Mouse (Mus musculus) heart, adult 2 months (tissue): ENCODE measurements around the gene Ccl17. TPM values are rescaled to one million over a fixed set of nuclear protein-coding genes. Genes with fewer than 3 reads are reported as not detected.
A peak's percentile ranks its signal among the peaks of the same experiment; 100 is the strongest.

Experiments used
- DNase-seq, 2 experiments: peaks; one replicate each; pipeline ENCODE4 v3.0.0; 2021
- H3K27ac ChIP-seq: fragments of 200-600 bp; 2 replicates; pipeline ENCODE4 v1.8.1; 2022
- H3K27me3 ChIP-seq: fragments of 200-500 bp; 2 replicates; pipeline ENCODE4 v1.6.1; 2012; ENCODE audit warnings: mild to moderate bottlenecking, low read length, inconsistent platforms, mixed read lengths; ENCODE audit not compliant: control insufficient read depth, insufficient read depth
- H3K36me3 ChIP-seq: fragments of 200-500 bp; 2 replicates; pipeline ENCODE4 v1.6.1; 2012; ENCODE audit warnings: low read length, inconsistent platforms; ENCODE audit not compliant: control insufficient read depth, insufficient read depth
- H3K4me1 ChIP-seq: fragments of 200-500 bp; 2 replicates; pipeline ENCODE4 v1.6.1; 2011; ENCODE audit warnings: low read length; ENCODE audit not compliant: control insufficient read depth, insufficient read depth
- H3K4me3 ChIP-seq: fragments of 200-600 bp; 2 replicates; pipeline ENCODE4 v1.8.1; 2022
- H3K79me2 ChIP-seq: fragments of 200-500 bp; replicated peaks from 2 replicates; pipeline ENCODE4 v1.6.1; 2012; ENCODE audit warnings: mild to moderate bottlenecking, inconsistent platforms, low read length, moderate library complexity, mixed read lengths; ENCODE audit not compliant: control insufficient read depth, insufficient read depth
- H3K9ac ChIP-seq: fragments of 200-500 bp; 2 replicates; pipeline ENCODE4 v1.6.1; 2012; ENCODE audit warnings: low read depth, mild to moderate bottlenecking, control low read depth, inconsistent platforms, low read length, mixed read lengths
- CTCF ChIP-seq: fragments of 200-600 bp; IDR thresholded peaks from 2 replicates; pipeline ENCODE4 v1.8.1; 2022; ENCODE audit warnings: antibody characterized with exemption, mild to moderate bottlenecking, moderate library complexity
- EP300 ChIP-seq: fragments of 200-500 bp; IDR thresholded peaks from 2 replicates; pipeline ENCODE4 v1.6.1; 2011; ENCODE audit warnings: low read depth, low read length, control low read depth; ENCODE audit not compliant: insufficient read depth
- POLR2A ChIP-seq: fragments of 200-500 bp; IDR thresholded peaks from 2 replicates; pipeline ENCODE4 v1.6.1; 2011; ENCODE audit warnings: mild to moderate bottlenecking, low read depth, low read length, control low read depth; ENCODE audit not compliant: insufficient read depth
- WGBS: fragments of 180-500 bp; shearing (Covaris S2); methylation state at CpG from one replicate; pipeline ENCODE4 v1.1.7; 2018; 5-methylcytosine and 5-hydroxymethylcytosine counted together
- intact Hi-C: fragments of 180-260 bp; cut with DNase I; formaldehyde crosslinking; loops from one replicate; pipeline ENCODE4 v1.15.1; 2025
- polyA plus RNA-seq: library from polyadenylated mRNA; depleted of rRNA; stranded (reverse); fragments of >200 nt; gene quantifications from 2 replicates; pipeline ENCODE4 v1.2.3, GENCODE M21; 2012
- total RNA-seq, 2 experiments: library from RNA; stranded (reverse); gene quantifications; 2 replicates each; pipeline ENCODE4 v1.2.3; 2021

The Ccl17 gene
- total and polyA plus RNA-seq, 3 experiments = 0.62 TPM; not detected in 2

- Histone ChIP-seq H3K4me3 (no peak overlapping the region), H3K4me1 (no peaks in the 10 kb centered on the region), H3K79me2 (no peaks in the 10 kb centered on the region), H3K9ac (no peak overlapping the region), H3K36me3 (no peaks in the 10 kb centered on the region), H3K27me3 (no peaks in the 10 kb centered on the region), H3K27ac (no peak overlapping the region)
- TF ChIP-seq EP300 = no peak
- TF ChIP-seq POLR2A = no peak
- TF ChIP-seq CTCF = no peak
- DNase-seq = peak in 1 of 2 experiments; percentile 24
- 59% methylated on average over 7 of the region's 7 CpGs for WGBS
- intact Hi-C loops = no loop called here
These were observed 2.7 kb upstream of the Ccl17 start for GRCm38 (mm10) chr8:94807506-94807905.

- H3K9ac ChIP-seq = no peak overlapping the region
- no peaks in the 10 kb centered on the region for H3K27me3 ChIP-seq
- intact Hi-C loops = no loop called here
- no peaks in the 10 kb centered on the region for H3K79me2 ChIP-seq
- no peaks in the 10 kb centered on the region for H3K36me3 ChIP-seq
- TF ChIP-seq POLR2A = no peak
- TF ChIP-seq CTCF = no peak
- TF ChIP-seq EP300 = no peak
- WGBS = 79% methylated on average over 6 of the region's 6 CpGs
- peaks cover 2% of the 10 kb centered on the region for H3K4me1 ChIP-seq
- DNase-seq = no peak
- H3K27ac ChIP-seq = no peak overlapping the region
- no peak overlapping the region for H3K4me3 ChIP-seq
These were observed 1.9 kb upstream of the Ccl17 start for GRCm38 (mm10) chr8:94808372-94808771.

GRCm38 (mm10) chr8:94810855-94811254, 602 bp downstream of the Ccl17 start:
- no peaks in the 10 kb centered on the region for H3K36me3 ChIP-seq
- H3K4me3 ChIP-seq = no peak overlapping the region
- H3K79me2 ChIP-seq = no peaks in the 10 kb centered on the region
- no peak for DNase-seq
- no peak for TF ChIP-seq CTCF
- TF ChIP-seq POLR2A = no peak
- no peak for TF ChIP-seq EP300
- intact Hi-C loops = loop anchor here (5.0 kb wide), 3 partner anchors 219 to 319 kb away; partner anchors contain the start of gene Cpne2
- H3K9ac ChIP-seq = no peak overlapping the region
- H3K27ac ChIP-seq = no peak overlapping the region
- 77% methylated on average over 5 of the region's 5 CpGs for WGBS
- H3K4me1 ChIP-seq = peaks cover 2% of the 10 kb centered on the region
- H3K27me3 ChIP-seq = no peaks in the 10 kb centered on the region

GRCm38 (mm10) chr8:94811654-94812053, 1.4 kb downstream of the Ccl17 start:
- no peaks in the 10 kb centered on the region for H3K79me2 ChIP-seq
- peaks cover 2% of the 10 kb centered on the region for H3K4me1 ChIP-seq
- H3K4me3 ChIP-seq = no peak overlapping the region
- DNase-seq = no peak
- intact Hi-C loops = loop anchor here (1.0 to 5.0 kb wide), 4 partner anchors 107 to 319 kb away; partner anchors contain the start of gene Cpne2
- no peak overlapping the region for H3K9ac ChIP-seq
- no peak overlapping the region for H3K27ac ChIP-seq
- WGBS = 78% methylated on average over 6 of the region's 6 CpGs
- H3K36me3 ChIP-seq = no peaks in the 10 kb centered on the region
- no peaks in the 10 kb centered on the region for H3K27me3 ChIP-seq
- no peak for TF ChIP-seq POLR2A
- TF ChIP-seq CTCF = no peak
- TF ChIP-seq EP300 = no peak

GRCm38 (mm10) chr8:94812645-94813098, 2.4 kb downstream of the Ccl17 start:
- intact Hi-C loops = loop anchor here (1.0 to 5.0 kb wide), 4 partner anchors 108 to 320 kb away; partner anchors contain the start of gene Cpne2
- 33% methylated on average over 6 of the region's 6 CpGs for WGBS
- Histone ChIP-seq H3K9ac (no peak overlapping the region), H3K4me3 (no peak overlapping the region), H3K79me2 (no peaks in the 10 kb centered on the region), H3K4me1 (peaks cover 2% of the 10 kb centered on the region), H3K27me3 (no peaks in the 10 kb centered on the region), H3K36me3 (no peaks in the 10 kb centered on the region), H3K27ac (no peak overlapping the region)
- peak; percentile 81 to 87 for DNase-seq
- TF ChIP-seq CTCF (peak; percentile 85), EP300 (no peak)

- TF ChIP-seq EP300 (no peak), CTCF (peak; percentile 86)
- DNase-seq = no peak
- intact Hi-C loops = loop anchor here (2.0 to 5.0 kb wide), 4 partner anchors 94 to 322 kb away; partner anchors contain the start of gene Cpne2
- no peak overlapping the region for H3K4me3 ChIP-seq
- no peak overlapping the region for H3K27ac ChIP-seq
- H3K27me3 ChIP-seq = no peaks in the 10 kb centered on the region
- H3K79me2 ChIP-seq = no peaks in the 10 kb centered on the region
- H3K9ac ChIP-seq = no peak overlapping the region
- 4% methylated on average over 1 of the region's 1 CpGs for WGBS
- peaks cover 2% of the 10 kb centered on the region for H3K4me1 ChIP-seq
- H3K36me3 ChIP-seq = no peaks in the 10 kb centered on the region
These were observed 4.3 kb downstream of the Ccl17 start for GRCm38 (mm10) chr8:94814556-94814955.
